Mouse (Mus musculus) cerebellum, adult (tissue): ENCODE results near the gene Ifnar2.

Experiments used
- ATAC-seq: cut with Nextera tagmentation; 2 replicates; pipeline ENCODE4 v1.9.2; 2017; ENCODE audit warnings: mild to moderate bottlenecking, moderate library complexity, mixed read lengths; ENCODE audit not compliant: insufficient number of reproducible peaks, low FRiP score, low TSS enrichment

Gene Ifnar2

GRCm38 (mm10) chr16:91372577-91373472, at the start of gene Ifnar2:
Ifnar2 (plus strand) TSS chr16:91372783.
- ATAC-seq = peak; percentile 90

GRCm38 (mm10) chr16:91327605-91328004, 45.0 kb upstream of the Ifnar2 start:
- no peak for ATAC-seq

GRCm38 (mm10) chr16:91328922-91329321, 43.7 kb upstream of the Ifnar2 start:
- peak; percentile 87 for ATAC-seq

- ATAC-seq = no peak
Measured at GRCm38 (mm10) chr16:91330496-91330895, 42.1 kb upstream of the Ifnar2 start.

- no peak for ATAC-seq
Measured at GRCm38 (mm10) chr16:91331153-91331552, 41.4 kb upstream of the Ifnar2 start.

- no peak for ATAC-seq
Measured at GRCm38 (mm10) chr16:91332880-91333279, 39.7 kb upstream of the Ifnar2 start.

GRCm38 (mm10) chr16:91334190-91334893, 38.2 kb upstream of the Ifnar2 start:
- ATAC-seq = no peak

- no peak for ATAC-seq
Measured at GRCm38 (mm10) chr16:91336753-91337152, 35.8 kb upstream of the Ifnar2 start.

- ATAC-seq = no peak
Measured at GRCm38 (mm10) chr16:91337480-91337879, 35.1 kb upstream of the Ifnar2 start.

- ATAC-seq = no peak
Measured at GRCm38 (mm10) chr16:91346491-91346890, 26.1 kb upstream of the Ifnar2 start.

- ATAC-seq = no peak
Measured at GRCm38 (mm10) chr16:91347491-91348263, 24.9 kb upstream of the Ifnar2 start.

- no peak for ATAC-seq
Measured at GRCm38 (mm10) chr16:91348264-91348565, 24.4 kb upstream of the Ifnar2 start.

- no peak for ATAC-seq
Measured at GRCm38 (mm10) chr16:91348588-91349330, 23.8 kb upstream of the Ifnar2 start.

GRCm38 (mm10) chr16:91352084-91352562, 20.5 kb upstream of the Ifnar2 start:
- peak; percentile 64 for ATAC-seq

- ATAC-seq = no peak
Measured at GRCm38 (mm10) chr16:91352749-91353148, 19.8 kb upstream of the Ifnar2 start.

GRCm38 (mm10) chr16:91353177-91353576, 19.4 kb upstream of the Ifnar2 start:
- ATAC-seq = no peak

- no peak for ATAC-seq
Measured at GRCm38 (mm10) chr16:91353638-91354037, 18.9 kb upstream of the Ifnar2 start.

- no peak for ATAC-seq
Measured at GRCm38 (mm10) chr16:91354599-91354998, 18.0 kb upstream of the Ifnar2 start.

GRCm38 (mm10) chr16:91355160-91355559, 17.4 kb upstream of the Ifnar2 start:
- no peak for ATAC-seq
